Mouse (Mus musculus) cortical plate, adult 2 months (tissue): ENCODE results near the gene Parvb. TPM values are rescaled to one million over a fixed set of nuclear protein-coding genes. Genes with fewer than 3 reads are reported as not detected.

Experiments used
- H3K27ac ChIP-seq: fragments of 200-500 bp; 2 replicates; pipeline ENCODE4 v1.5.1; 2012; ENCODE audit warnings: low read length, control low read depth, inconsistent platforms; ENCODE audit not compliant: insufficient read depth
- H3K4me1 ChIP-seq: fragments of 200-500 bp; 2 replicates; pipeline ENCODE4 v1.6.1; 2011; ENCODE audit warnings: low read length; ENCODE audit not compliant: control insufficient read depth, insufficient read depth
- H3K4me3 ChIP-seq: fragments of 200-500 bp; 2 replicates; pipeline ENCODE4 v1.5.1; 2011; ENCODE audit warnings: mild to moderate bottlenecking, low read length, control low read depth; ENCODE audit not compliant: insufficient read depth
- CTCF ChIP-seq: fragments of 200-500 bp; IDR thresholded peaks from 2 replicates; pipeline ENCODE4 v1.5.1; 2011; ENCODE audit warnings: mild to moderate bottlenecking, control low read depth, low read length; ENCODE audit not compliant: insufficient read depth; ENCODE audit errors: extremely low read depth
- POLR2A ChIP-seq: fragments of 200-500 bp; IDR thresholded peaks from 2 replicates; pipeline ENCODE4 v1.6.1; 2011; ENCODE audit warnings: mild to moderate bottlenecking, low read length, control low read depth; ENCODE audit not compliant: insufficient read depth; ENCODE audit errors: extremely low read depth
- polyA plus RNA-seq: library from polyadenylated mRNA; depleted of rRNA; stranded (reverse); fragments of >200 nt; gene quantifications from 2 replicates; pipeline ENCODE4 v1.2.3, GENCODE M21; 2012

Gene Parvb
- polyA plus RNA-seq, 1 experiment, result 13.8 TPM

DNA sequence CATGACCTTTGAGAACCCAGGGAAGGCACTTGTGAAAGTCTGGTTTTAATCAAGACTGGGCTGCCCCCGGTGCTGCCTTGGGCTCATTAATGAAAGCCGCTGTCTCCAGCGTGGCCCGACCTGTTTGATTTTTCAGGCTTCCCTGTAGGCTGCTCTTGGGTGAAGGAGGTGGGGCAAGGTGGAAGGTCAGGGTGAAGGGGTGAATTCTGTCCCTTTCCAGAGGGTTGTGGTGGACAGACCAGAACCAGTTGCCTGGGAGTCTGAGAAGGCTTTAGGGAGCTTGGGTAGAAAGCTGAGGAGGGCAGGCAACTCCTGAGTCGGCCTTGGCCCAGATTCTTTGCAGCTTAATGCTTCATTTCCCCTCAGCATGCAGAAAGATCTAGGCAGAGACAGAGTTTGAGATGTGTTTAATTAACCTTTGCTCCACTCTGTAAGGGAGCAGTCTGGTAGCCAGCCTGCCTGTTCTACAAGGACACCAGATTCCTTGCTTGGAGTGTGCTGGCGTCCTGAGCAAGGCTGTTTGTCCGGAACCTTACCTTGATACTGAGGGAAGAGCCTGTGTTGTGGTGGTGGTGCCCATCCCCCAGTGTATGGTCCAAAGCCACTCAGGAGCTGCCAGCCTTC lies 15.3 kb upstream of the Parvb start:
- Histone ChIP-seq H3K27ac (no peak overlapping the region), H3K4me1 (no peaks in the 10 kb centered on the region), H3K4me3 (no peak overlapping the region)
- TF ChIP-seq POLR2A, result no peak
- no peak for TF ChIP-seq CTCF

DNA sequence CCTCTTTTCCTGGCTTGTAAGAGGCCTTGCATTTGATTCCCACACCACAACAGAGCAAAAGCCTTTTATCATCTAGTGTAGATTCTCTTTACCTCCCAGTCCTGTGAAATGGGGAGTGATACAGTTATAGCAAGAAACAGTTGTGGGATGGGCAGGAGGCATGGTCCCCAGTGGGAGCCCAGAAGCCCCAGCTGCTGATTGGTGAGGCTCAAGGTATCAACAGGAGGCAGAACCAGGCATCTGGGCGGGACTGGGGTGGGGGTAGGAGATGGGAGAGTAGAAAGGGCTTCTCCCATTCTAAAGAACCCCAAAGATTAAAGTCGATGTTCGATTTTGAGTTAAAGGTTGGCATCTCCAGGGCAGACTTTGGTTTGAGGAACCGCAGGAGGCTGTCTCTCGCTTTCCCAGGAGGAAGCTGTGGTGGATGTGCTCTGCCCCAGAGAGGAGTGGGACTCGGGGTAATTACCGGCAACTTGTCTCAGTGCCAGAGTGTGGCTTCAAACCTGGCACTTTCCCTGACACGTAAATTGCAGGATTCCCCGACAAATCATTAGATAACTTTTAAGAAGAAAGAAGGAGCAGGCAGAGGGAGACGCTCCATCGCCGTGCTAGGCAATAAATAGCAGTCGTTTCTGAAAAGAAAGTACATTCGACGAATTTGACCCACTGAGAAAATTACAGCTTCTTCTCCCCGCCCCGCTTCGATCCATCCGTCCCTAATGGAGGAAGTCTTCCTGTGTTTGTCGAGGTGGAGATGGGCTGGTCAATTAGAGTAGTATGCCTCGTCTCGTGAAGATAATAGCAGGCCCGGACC lies 13.7 kb upstream of the Parvb start:
- no peaks in the 10 kb centered on the region for H3K4me1 ChIP-seq
- no peak overlapping the region for H3K27ac ChIP-seq
- H3K4me3 ChIP-seq, result no peak overlapping the region
- TF ChIP-seq POLR2A (no peak), CTCF (no peak)

GRCm38 (mm10) chr15:84218783-84219271 lies 13.0 kb upstream of the Parvb start:
- TF ChIP-seq CTCF, result no peak
- no peak for TF ChIP-seq POLR2A
- Histone ChIP-seq H3K4me1 (no peaks in the 10 kb centered on the region), H3K27ac (no peak overlapping the region), H3K4me3 (no peak overlapping the region)

- no peaks in the 10 kb centered on the region for H3K4me1 ChIP-seq
- no peak overlapping the region for H3K4me3 ChIP-seq
- TF ChIP-seq CTCF (no peak), POLR2A (no peak)
- H3K27ac ChIP-seq, result no peak overlapping the region
Observed at GRCm38 (mm10) chr15:84221539-84221938, 10.3 kb upstream of the Parvb start.

DNA sequence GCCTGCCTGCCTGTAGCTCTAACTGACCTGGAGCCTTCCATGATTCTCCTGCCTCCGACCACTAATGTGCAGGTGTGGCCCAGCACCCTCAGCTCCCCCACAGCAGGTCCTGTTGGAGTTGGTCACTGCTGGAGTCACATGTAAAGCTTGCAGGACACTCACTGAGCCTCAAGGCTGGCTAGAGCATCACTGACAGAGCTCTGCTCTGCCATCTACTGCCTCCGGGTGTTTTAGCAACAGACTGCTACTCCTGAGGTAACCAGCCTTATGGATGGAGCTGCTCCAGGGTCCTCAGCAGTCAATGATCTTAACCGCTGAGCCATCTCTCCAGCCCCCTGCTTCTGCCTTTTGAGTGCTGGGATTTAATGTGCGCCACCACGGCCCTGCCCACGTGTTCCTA lies 8.4 kb upstream of the Parvb start:
- peak; percentile 45 for TF ChIP-seq CTCF
- TF ChIP-seq POLR2A, result no peak
- no peaks in the 10 kb centered on the region for H3K4me1 ChIP-seq
- H3K27ac ChIP-seq, result no peak overlapping the region
- H3K4me3 ChIP-seq, result no peak overlapping the region

DNA sequence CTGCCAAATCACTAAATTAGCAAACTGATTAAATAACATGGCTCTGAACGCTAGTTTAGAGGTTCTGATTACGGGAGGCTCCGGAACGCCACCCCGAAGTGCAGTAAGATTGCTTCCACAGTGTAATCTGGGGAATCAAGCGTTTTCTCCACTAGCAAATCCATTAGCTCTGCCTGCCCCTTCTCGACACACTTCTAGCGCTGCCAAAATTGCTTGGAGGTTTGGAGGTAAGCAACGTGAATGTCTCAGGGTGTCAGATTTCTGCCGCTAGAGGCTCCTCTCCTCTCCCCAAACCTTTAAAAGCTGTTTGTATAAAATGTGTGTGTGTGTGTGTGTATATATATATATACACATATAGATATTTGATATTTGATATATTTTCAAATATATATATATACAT lies 7.1 kb upstream of the Parvb start:
- Histone ChIP-seq H3K27ac (no peak overlapping the region), H3K4me1 (no peaks in the 10 kb centered on the region)

GRCm38 (mm10) chr15:84226918-84227317 lies 4.9 kb upstream of the Parvb start:
- TF ChIP-seq CTCF, result no peak
- H3K27ac ChIP-seq, result no peak overlapping the region
- peaks cover 4% of the 10 kb centered on the region; the same call in 1 of the 2 replicates for H3K4me1 ChIP-seq
- no peak overlapping the region for H3K4me3 ChIP-seq

More for the DNA sequence above, 7.1 kb upstream of the Parvb start:
- H3K4me3 ChIP-seq, result no peak overlapping the region
- TF ChIP-seq POLR2A (no peak), CTCF (no peak)

- no peak for TF ChIP-seq CTCF
- TF ChIP-seq POLR2A, result no peak
Observed at GRCm38 (mm10) chr15:84230661-84231060, 1.2 kb upstream of the Parvb start.

DNA sequence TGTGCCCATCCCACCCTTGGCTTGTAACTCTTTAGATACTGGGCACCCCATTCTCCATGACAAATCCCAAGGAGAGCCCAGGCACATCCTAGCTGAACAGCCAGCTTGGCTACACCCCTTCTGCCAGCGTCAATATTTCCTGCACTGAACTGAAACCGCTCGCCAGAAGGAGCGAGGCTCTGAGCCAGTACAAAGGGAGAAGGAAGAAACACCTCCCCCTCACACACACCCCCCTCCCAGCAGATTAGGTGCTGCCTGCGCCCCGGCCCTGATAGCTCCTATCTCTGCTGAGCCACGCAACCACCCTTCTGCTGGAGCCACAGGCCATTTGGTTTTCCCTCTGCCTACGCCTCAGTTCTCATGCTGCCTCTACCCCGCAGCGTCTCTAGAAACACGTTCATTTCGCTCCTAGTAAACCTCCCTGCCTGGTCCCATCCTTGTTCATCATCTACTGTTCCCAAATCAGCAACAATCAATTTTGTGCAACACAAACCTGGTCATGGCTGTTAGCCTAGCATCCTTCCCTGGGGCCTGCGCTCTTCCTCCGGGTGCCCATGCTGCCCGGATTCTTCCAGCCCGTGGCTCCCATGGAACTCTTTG lies 630 bp upstream of the Parvb start:
- Histone ChIP-seq H3K4me1 (peaks cover 4% of the 10 kb centered on the region; the same call in 1 of the 2 replicates), H3K4me3 (peak overlapping the region; percentile 36), H3K27ac (peak overlapping the region; percentile 31)
- TF ChIP-seq CTCF, result no peak
- TF ChIP-seq POLR2A, result no peak

More at GRCm38 (mm10) chr15:84230661-84231060, 1.2 kb upstream of the Parvb start:
- Histone ChIP-seq H3K4me1 (peaks cover 4% of the 10 kb centered on the region; the same call in 1 of the 2 replicates), H3K4me3 (no peak overlapping the region), H3K27ac (0 out of 2 replicates have a peak overlapping the region, but pooled peaks have one; percentile 31)
